Mouse (Mus musculus) embryo, embryonic 11 days (tissue): ENCODE results near the gene Des.

Experiments used
- DNase-seq: peaks from one replicate; pipeline ENCODE4 v3.0.0-alpha.2; 2015

Gene Des

DNA sequence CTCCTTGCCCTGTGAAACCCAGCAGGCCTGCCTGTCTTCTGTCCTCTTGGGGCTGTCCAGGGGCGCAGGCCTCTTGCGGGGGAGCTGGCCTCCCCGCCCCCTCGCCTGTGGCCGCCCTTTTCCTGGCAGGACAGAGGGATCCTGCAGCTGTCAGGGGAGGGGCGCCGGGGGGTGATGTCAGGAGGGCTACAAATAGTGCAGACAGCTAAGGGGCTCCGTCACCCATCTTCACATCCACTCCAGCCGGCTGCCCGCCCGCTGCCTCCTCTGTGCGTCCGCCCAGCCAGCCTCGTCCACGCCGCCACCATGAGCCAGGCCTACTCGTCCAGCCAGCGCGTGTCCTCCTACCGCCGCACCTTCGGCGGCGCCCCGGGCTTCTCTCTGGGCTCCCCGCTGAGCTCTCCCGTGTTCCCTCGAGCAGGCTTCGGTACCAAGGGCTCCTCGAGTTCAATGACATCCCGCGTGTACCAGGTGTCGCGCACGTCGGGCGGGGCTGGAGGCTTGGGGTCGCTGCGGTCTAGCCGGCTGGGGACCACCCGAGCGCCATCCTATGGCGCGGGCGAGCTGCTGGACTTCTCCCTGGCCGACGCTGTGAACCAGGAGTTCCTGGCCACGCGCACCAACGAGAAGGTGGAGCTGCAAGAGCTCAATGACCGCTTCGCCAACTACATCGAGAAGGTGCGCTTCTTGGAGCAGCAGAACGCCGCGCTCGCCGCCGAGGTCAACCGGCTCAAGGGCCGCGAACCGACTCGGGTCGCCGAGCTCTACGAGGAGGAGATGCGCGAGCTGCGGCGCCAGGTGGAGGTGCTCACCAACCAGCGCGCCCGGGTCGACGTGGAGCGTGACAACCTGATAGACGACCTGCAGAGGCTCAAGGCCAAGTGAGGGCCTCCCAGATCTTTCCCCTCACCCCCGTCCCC, at the start of gene Des:
TSS of gene Des (plus strand) at position 218 of the 920 bp plus-strand sequence.
- peak; percentile 57 for DNase-seq

DNA sequence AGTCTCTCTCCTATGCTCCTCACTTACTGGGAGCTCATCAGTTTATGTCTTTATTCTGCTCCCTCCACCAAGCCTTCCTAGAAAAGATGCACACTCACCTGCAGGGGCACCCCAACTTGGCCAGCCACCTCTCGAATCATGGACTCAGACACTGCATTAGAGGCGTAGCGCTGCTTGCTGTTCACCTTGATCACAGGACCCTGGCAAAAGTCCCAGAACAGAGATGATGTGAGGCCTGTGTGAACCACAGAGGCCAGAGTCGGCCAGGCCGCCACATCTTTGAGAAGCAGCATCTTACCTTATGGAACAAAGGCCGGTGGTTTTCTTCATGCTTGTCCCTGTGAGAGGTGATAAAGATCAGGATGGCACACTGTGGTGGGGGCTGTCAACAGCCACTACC, 48.4 kb upstream of the Des start:
- no peak for DNase-seq

DNA sequence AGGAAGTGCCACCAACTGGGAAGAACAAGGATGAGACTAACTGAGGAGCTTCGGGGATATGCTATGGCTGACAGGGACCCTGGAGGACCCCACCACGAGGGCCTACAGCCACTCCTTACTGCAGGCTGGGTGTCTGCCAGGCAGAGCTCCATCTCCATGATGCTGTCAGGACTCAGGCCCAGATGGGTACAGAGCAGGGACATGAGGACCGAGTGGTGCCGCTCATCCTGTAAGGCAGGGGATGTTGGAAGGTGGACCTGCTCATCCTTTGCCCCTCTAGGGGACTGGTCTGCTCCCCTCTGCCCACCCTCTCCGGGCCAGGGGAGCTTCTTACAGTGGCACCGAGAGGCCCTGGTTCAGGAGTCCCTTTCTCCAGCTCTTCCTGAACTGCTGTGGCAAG, 45.1 kb upstream of the Des start:
- no peak for DNase-seq

DNA sequence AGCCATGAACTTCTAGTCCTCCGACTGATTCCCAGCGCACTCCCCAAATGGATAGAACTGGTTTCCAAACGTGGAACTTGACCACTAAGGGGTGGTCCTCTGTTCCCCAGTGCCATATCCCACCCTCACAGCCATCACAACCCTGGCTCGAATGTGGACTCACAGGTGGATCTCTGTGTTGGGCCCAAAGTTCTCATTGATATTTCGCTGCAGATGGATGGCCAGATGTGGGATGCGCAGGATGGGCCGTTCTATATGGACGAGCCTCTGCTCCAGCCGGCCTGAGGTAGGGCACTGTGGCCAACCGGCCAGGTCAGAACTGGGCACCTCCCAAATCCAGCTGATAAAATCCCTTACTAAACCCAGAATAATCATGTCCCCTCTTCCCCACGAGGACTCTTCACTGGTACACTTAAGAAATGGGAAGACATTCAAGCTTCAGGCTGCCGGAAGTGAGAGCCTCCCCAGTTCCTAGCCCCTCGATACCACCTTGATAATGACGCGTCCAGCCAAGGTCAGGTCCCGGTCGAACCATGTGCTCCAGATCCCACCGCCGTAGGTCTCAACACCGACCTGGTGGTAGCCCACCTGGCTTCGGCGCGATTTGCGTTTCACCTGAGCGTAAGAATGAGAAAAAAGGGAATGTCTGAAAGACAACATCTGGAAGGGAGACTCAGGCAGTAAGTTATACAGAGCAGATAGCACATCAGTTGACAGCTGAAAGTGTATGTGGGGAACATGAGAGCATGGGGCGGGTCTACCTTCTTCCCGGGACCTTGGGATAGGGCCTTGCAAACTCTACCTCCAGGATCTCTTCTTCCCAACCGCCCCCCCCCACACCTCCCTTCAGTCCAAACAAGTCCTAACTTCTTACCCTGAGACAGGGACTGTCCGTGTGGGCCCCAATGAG, 44.4 kb upstream of the Des start:
- no peak for DNase-seq

DNA sequence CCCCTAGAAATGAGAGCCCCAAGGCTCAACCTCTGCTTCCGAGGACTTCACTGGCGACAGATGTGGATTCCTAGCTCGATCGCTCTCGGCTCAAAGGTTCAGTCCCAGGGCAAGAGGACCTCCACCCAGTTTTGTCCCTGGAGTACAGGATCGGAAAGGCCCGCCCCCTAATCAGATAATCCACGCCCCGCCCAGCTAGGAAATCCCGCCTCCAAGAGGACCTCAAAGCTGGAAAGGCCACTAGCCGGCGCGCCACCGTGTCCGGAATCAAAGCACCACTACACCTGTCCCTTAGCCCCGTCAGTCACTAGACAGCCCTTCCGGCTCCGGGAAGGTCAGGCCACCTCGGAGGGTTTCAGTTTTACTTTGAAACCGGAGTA, 43.3 kb upstream of the Des start:
- DNase-seq: peak; percentile 90

DNA sequence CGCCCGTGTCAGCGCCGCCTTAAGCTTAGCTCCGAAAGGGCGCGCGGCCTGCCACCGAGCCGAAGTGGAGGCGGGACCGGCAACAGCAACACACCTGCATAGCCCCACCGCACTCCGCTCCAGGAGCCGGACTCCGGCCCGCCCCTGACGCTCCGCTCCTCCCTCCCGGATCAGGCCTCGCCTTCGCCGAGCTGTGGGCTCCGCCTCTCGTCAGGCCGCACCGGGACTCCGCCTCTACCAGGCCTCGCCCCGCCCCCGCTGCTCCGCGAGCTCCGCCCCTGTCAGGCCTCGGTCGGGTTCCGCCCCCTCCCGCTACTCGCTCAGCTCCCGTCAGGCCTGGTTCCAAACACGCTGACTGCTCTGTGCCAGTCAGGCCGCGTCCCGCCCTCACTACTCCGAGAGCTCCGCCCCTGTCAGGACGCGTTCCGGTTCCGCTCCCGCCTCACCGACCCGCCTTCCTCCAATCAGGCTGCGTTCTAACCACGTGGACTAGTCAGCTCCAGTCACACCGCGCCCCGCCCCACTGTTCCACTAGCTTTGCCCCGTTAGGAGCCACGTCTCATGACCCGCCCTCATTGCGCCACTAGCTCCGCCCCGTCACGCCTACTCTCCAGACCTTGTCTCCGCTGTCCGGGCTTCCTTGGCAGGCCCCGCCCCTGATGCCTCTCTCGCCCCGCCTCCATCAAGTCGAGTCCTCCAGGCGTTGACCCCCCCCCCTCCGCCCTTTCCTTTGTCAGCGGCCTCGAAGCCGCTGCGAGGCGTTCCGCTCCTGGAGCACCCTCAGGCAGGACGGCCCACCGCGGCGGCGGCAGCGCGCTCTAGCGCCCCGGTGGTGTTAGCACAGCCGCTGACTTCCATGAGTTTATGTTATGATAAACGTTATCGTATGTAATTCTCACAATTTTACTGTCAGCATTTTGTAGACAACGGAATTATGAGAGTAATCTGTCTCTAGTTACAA, 42.6 kb upstream of the Des start, which contains the start of gene Dnpep:
TSS of gene Dnpep (minus strand) at position 750 of the 961 bp plus-strand sequence.
- peak; percentile 100 for DNase-seq

DNA sequence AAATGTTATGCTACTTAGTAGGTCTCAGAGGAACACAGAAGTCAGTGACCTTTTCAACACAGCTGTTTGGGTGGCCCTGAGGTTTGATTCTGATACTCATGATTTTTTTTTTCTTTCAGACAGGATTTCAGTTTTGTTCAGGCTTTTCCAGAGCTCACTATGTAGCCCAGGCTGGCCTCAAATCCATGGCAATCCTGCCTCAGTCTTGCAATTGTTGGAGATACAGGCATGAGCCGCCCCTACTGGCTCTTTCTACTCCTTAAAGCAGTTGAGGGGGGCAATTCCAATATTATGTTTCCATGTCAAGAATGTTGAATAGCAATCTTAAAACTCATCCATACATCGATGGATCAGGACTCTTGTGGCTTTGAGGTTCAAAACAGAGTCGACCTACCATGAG, 41.8 kb upstream of the Des start:
- DNase-seq: no peak

DNA sequence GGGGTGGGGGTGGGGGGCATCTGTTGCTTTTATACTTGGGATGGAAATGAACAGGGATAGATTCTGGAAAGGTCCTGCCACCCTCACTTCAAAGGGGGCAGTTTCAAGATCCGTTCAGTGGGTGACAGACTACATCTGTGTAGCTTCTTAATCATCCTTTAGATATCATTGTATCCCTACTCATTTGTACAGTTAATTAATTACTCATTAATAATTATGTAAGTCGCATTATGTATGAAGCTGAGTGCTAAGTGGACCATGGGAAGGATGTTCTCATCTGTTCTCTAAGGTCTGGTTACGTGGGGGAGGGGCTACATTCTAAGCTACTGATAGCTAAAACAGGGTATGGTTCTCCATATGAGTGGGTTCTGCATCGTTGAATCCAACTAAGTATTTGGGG, 41.4 kb upstream of the Des start:
- DNase-seq: no peak

DNA sequence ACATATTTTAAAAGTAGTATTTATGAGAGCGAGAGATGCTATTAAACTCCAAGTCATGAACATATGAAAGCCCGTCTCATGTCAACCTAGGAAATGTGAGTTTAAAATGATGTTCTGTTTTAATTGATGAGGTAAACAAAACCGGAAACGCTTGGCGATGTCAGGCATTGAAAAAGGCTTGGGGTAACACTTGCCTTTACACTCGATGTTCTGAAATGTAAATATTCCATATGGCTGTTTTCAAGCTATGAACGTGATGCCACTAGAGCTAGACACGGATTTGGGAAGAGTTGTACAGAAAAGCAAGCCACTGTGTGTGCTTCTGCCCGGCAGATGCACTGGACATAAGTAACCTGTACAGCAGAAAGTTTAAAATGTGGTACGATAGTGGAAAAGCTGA, 41.0 kb upstream of the Des start:
- no peak for DNase-seq

DNA sequence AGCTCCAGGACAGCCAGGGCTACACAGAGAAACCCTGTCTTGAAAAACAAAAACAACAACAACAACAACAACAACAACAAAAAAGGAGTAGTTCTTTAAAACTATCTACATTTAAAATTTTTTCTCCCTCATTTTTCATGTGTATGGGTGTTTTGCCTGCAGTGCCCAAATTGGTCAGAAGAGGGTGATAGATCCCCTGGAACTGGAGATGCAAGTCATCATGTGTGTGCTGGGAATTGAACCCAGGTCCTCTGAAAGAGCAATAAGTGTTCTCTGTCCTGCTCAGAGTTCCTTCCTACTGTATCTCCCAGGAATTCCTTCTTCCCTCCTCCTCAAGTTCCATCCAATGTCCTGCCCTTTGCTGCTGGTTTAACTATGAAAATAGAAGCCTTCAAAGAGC, 32.7 kb upstream of the Des start:
- DNase-seq: no peak

DNA sequence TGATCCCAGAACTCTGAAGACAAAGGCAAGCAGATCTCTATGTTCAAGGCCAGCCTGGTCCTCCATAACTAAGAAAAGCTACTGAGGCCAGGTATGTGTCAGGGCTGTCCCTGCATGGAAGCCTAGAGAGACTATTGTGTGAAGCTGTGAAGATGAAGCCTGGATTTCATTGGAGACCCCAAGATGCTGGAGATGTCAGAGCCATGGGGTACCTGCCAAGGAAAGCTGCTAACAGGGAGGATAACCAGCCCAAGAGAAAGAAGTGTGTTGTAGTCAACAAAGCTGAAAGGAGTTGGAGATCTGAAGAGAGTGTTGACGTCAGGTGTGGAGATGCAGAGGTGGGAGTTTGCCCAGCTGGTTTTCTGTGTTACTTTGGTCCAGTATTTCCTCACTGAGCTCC, 28.9 kb upstream of the Des start:
- no peak for DNase-seq

DNA sequence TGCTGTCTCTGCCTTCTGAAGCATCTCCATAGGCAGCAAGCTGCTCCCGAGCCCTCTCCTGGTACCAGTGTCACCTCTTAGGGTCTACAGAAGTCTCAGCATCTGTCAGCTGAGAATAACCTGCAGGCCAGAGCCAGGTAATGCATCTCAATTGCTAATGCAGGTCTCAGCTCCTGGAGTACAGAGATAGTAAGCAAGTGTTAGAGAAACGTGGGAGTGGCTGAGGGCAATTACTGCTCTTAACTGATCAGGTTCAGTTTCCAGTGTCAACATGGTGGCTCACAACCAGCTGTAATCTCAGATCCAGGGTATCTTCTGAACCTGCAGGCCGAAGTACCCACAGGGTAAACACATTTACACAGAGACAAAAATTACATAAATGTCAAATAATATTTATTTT, 23.7 kb upstream of the Des start:
- DNase-seq: no peak

DNA sequence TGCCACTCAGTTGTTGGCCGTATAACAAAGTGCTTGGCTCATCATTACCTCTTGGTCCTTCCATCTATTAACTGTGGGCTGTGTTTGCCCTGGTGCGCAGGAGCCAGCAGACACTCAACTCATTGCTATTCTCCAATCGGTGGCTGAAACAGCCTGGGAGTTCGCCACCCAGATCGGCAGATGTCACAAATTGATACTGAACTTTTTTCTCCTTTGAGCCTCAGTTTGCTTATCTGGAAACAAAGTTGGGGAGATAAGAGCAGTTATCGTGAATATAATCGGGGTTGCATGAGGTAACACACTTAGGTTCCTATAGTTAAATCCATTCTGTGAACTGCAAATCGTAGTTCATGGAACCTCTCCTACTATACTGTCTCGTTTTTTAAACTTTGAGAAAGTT, 23.0 kb upstream of the Des start:
- DNase-seq: no peak

DNA sequence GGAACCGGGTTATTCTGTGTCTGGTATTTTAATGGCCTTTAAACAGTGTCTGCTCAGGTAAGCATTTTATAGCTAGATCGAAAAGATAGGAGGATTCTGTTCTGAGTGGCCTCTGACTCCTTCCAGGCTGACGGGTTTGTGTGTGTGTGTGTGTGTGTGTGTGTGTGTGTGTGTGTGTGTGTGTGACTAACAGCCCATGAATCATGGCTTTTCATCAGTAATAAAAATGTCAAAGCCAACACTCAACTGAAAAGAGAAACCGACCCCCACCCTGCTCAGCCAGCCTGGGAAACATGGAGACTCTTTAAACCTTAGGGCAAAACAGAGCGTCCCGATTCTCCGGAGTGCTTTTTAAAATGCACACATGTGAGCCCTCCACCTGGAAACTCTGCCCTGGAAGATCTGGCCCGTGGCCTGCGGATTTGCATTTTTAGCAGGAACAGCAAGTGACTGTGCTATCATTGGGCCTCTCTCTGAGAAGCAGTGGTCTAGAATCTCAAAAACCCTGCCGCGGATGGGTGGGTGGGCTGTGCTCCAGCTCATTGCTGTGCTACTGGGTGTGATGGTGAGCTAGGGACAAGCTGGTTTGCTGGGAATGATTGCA, 21.9 kb upstream of the Des start:
- DNase-seq: peak; percentile 60

DNA sequence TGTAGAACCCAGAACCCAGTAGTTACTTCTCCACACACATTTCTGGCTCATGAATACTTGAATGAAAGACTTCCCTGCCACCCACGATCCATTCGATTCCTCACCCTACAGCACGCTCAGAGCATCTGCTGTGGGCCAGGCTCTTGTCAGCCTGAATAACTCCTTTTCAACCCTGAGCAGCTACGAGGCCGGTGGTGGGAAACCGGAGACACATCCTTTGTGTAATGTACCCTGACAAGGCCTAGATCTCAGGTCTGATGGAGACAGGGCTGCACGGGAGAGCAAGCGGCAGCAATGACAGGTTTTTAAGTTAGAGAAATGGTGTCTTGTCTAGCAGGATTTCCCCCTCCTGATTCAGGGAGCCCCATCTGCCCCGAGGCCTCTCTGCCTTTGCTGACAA, 20.8 kb upstream of the Des start:
- DNase-seq: peak; percentile 37

DNA sequence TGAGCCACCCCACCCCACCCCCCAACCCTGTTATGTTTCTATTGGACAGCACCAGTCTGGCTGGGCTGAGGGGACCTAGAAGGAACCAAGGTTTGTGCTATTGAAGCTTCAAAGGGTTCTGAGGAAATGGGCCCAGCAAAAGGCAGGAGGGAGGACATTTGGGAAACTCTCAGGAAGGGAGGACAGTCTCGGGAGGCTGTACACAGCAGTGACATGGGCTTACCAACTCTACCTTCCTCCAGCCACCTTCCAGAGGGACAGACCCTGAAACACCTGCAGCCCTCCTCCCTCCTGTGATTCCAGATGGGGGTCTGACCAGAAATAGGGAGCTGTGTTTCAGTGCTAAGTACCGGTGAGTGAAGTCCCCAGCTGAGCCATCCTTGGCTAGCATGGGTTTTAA, 19.6 kb upstream of the Des start:
- DNase-seq: no peak

DNA sequence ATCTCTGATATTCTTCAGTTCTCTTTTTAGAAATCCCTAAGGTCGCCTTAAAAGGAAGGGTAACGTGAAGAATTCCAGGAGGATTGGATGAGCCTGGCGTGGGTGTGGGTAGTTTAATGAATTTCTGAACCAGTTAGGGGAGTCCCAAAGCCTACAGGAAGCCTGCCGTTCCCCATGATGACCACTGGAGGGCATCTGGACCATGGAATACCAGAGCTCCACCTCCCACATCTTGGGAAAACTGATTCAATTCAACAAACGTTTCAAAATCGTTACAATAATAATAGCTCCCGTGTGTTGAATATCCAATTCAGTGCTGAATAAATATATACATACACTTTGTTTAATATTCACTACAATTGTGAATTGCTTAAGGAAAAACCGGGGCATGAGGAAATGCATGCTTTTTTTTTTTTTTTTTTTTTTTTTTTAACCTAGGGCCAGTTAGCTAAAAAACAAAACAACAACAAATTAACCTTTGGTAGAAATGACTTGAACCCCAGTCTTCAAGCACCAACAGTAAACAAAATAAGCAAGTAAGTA, 17.2 kb upstream of the Des start:
- peak; percentile 87 for DNase-seq

DNA sequence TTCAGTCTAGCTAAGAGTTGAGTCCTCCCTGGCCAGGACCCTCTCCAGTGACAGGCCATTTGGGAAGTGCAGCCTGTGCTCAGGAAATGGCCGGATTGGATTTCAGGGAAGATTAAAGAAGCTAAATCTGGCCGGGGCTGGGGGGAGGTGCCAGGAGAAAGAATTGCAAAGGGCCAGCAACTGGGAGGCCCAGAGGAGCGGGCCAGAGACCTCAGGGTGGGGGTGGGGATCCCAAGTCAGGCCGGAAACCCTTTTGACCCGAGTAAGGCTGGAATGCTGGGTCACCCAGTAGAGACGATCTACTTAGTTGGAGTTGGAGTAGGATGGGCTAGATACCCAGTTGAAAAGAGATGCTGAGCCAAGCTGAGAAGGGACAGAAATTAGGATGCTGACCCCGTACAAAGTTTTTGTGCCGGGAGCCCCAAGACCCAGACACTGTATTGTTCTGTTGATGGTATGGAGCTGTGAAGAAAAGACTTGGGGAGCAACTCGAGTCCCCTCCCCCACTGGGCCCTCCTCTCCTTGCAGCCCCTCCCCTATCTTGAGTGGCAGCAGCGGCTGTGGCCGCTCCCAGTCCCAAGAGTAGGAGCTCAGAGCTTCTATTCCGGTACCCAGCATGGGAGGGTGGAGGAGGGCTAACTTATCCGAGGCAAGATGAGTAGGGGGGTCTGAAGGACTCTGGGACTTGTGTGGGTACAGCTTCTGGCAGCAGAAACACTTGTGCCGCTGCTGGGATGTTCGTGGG, 15.7 kb upstream of the Des start:
- DNase-seq: peak; percentile 78

DNA sequence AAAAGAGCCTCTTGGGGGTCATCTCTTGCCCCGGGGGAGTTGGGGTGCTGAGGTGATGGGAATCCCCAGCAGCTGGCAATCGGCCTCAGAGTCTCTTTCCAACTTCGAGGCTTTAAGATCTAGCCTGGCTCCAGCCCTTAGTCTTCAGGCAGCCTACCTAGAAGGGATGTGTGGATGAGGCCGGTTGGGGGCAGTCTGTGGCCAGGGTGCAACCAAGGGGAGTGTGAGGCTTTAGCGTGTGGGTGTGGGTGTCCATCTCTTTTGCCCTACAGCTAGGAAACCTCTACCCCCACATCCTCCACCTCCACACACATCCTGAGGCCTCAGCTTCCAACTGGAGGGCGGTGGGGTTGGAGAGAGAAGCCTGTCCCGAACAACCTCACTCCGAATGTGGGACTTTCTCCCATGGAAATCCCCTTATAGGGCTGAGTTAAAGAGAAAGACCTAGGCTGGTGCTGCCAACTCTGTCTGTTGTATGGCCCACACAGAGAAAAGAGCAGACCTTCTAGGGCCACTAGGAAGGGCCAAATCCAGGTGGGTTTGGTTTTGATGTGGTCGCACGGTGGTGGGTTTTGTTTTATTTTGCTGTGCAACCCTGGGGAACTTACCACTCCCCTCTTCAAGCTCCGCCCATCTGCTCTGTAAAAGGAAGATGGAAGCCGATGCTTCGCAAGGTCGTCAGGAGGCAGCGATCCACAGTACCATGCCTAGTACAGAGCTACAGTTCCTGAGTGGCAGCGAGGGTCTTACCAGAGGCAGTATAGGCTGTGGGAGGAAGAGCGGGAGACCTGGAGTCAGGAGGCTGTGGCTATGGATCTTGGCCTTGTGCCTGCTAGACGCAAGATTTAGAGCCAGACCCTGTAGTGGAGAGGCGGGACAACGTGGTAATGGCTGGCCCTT, 14.8 kb upstream of the Des start:
- peak; percentile 42 for DNase-seq

DNA sequence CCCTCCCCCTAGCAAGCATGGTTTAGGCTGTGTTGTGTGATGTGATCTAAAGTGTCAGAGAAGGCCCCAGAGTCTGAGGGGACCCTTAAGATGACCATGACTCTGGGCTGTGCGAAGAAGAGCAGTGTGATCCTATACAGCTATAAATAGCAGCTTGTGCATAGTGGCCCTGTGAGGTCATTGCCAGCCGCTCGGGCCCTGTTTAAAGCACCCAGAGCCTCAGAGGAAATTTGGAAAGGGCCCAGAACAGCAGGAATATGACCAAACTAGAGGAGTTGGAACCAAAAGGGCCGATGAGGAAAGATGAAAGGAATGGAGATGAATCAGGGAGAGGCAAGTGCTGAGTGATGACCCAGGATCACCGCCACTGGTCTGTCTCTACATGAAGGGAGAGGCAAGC, 12.8 kb upstream of the Des start:
- no peak for DNase-seq
